Mouse (Mus musculus): Measurements from ENCODE around the gene Prpf19.

The Prpf19 gene

GRCm38 (mm10) chr19:10895016-10895528 lies at the start of gene Prpf19:
Gene Prpf19, plus strand, starts transcription at chr19:10895231.
- peak; percentile 97 for DNase-seq

- DNase-seq: no peak
Observed at GRCm38 (mm10) chr19:10845454-10845853, 49.6 kb upstream of the Prpf19 start.

GRCm38 (mm10) chr19:10846150-10846549 lies 48.9 kb upstream of the Prpf19 start:
- DNase-seq: no peak

- DNase-seq: no peak
Observed at GRCm38 (mm10) chr19:10847311-10848087, 47.5 kb upstream of the Prpf19 start.

- DNase-seq: no peak
Observed at GRCm38 (mm10) chr19:10855422-10855821, 39.6 kb upstream of the Prpf19 start.

GRCm38 (mm10) chr19:10856520-10856919 lies 38.5 kb upstream of the Prpf19 start:
- DNase-seq: no peak

GRCm38 (mm10) chr19:10860072-10860497 lies 34.9 kb upstream of the Prpf19 start:
- peak; percentile 40 for DNase-seq

- DNase-seq: peak; percentile 71
Observed at GRCm38 (mm10) chr19:10866351-10866750, 28.7 kb upstream of the Prpf19 start.

GRCm38 (mm10) chr19:10867946-10868622 lies 26.9 kb upstream of the Prpf19 start:
- DNase-seq: no peak

GRCm38 (mm10) chr19:10868623-10869141 lies 26.3 kb upstream of the Prpf19 start:
- peak; percentile 68 for DNase-seq

GRCm38 (mm10) chr19:10869241-10869885 lies 25.7 kb upstream of the Prpf19 start:
- peak; percentile 91 for DNase-seq

GRCm38 (mm10) chr19:10869886-10870527 lies 25.0 kb upstream of the Prpf19 start, which contains the start of gene Tmem132a:
Gene Tmem132a, minus strand, starts transcription at chr19:10869940.
- DNase-seq: peak; percentile 85

GRCm38 (mm10) chr19:10870676-10871075 lies 24.4 kb upstream of the Prpf19 start:
- no peak for DNase-seq

- no peak for DNase-seq
Observed at GRCm38 (mm10) chr19:10871328-10871961, 23.6 kb upstream of the Prpf19 start.

GRCm38 (mm10) chr19:10878201-10878837 lies 16.7 kb upstream of the Prpf19 start:
- peak; percentile 90 for DNase-seq

GRCm38 (mm10) chr19:10880085-10880974 lies 14.7 kb upstream of the Prpf19 start:
- peak; percentile 81 for DNase-seq

- DNase-seq: no peak
Observed at GRCm38 (mm10) chr19:10880975-10881425, 14.0 kb upstream of the Prpf19 start.

- peak; percentile 96 for DNase-seq
Observed at GRCm38 (mm10) chr19:10881426-10882154, 13.4 kb upstream of the Prpf19 start, which contains the start of gene Tmem109. Gene Tmem109, minus strand, starts transcription at chr19:10882001.

GRCm38 (mm10) chr19:10892201-10892600 lies 2.8 kb upstream of the Prpf19 start:
- no peak for DNase-seq

- DNase-seq: no peak
Observed at GRCm38 (mm10) chr19:10895708-10896107, 677 bp downstream of the Prpf19 start.
